Mouse (Mus musculus): Measurements from ENCODE around the gene Cobl.

Cobl gene

GRCm38 (mm10) chr11:12445222-12445621, 19.5 kb downstream of the Cobl start:
- CTCF ChIA-PET = no interaction called here

- CTCF ChIA-PET = no interaction called here
Measured at GRCm38 (mm10) chr11:12444215-12444614, 20.5 kb downstream of the Cobl start.

- CTCF ChIA-PET = no interaction called here
Measured at GRCm38 (mm10) chr11:12443614-12444013, 21.1 kb downstream of the Cobl start.

GRCm38 (mm10) chr11:12443185-12443584, 21.6 kb downstream of the Cobl start:
- CTCF ChIA-PET = no interaction called here

DNA sequence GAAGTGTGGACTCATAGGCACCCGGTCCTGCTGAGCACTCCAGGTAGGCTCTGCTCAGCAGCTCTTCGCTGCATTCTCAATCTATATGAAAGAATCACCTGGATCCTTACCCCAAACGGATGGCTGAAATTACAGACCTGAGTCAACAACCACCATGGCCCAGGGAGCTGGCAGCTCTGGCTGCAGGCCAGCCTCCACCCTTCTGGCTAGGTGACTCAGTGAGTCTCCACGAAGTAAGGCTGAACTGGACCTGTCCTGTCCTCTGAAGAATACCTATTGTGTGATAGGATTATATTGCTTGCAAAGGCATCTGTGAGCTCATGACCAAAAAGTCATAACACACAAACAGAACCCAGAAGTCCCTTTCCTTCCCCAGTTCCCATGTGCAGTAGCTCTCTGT, 22.5 kb downstream of the Cobl start:
- CTCF ChIA-PET = no interaction called here

GRCm38 (mm10) chr11:12435905-12436304, 28.9 kb downstream of the Cobl start:
- CTCF ChIA-PET = no interaction called here

DNA sequence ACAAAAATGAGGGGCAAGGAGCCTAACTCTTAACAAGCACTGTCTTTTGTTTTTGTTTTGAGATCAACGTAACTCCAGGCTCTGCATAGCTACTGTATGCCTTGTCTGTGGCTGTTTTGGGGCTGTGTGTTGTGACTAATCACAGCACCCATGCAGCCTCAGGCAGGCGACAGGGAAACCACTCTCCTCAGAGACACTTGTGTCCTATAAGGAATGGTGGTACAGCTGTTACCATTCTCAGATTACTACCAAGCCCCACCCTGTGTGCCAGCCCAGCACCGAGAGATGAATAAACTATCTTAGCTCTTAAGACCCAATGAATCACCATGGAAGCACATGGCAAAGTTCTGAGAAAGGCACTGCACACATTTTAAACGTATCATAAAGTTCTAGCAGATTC, 29.7 kb downstream of the Cobl start:
- CTCF ChIA-PET = no interaction called here

DNA sequence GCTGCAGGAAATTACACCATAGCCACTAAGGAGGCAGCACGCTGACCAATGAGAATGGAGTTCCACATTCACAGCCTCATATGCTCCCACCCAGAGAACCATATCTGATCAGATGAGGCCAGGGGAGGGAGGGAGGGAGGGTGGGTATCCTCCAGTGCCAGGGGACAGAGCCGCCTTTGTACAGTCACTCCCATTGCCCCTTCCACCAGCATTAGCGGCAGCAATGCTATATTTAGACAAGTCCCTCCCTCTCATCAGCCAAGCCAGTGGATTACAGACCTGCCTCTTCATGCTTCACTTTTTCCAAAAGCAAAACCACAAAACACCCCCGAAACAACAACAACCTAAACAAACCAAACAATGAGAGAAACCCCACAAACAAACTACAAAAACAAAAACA, 30.2 kb downstream of the Cobl start:
- CTCF ChIA-PET = no interaction called here

- CTCF ChIA-PET = no interaction called here
Measured at GRCm38 (mm10) chr11:12431911-12432310, 32.8 kb downstream of the Cobl start.

- CTCF ChIA-PET = no interaction called here
Measured at GRCm38 (mm10) chr11:12430231-12431041, 34.3 kb downstream of the Cobl start.

DNA sequence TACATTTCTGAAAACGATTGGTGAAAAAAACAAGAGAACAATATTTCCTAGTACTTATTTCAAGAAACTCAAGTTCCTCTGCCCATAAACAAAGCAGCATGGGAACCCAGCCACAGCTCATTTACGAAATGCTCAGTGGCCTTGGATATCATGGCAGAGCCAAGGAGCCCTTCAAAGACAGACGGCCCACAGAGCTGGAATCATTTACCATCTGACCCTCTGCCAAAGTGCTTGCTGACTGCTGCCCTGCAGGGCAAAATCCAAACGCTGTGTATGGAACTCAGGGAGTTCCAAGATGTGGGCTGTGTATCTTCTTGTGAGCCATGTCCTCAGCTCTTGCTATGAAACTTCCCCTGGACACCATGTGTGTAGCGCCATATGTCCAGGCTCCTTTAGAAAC, 38.0 kb downstream of the Cobl start:
- CTCF ChIA-PET = no interaction called here

- CTCF ChIA-PET = no interaction called here
Measured at GRCm38 (mm10) chr11:12424205-12424604, 40.6 kb downstream of the Cobl start.

DNA sequence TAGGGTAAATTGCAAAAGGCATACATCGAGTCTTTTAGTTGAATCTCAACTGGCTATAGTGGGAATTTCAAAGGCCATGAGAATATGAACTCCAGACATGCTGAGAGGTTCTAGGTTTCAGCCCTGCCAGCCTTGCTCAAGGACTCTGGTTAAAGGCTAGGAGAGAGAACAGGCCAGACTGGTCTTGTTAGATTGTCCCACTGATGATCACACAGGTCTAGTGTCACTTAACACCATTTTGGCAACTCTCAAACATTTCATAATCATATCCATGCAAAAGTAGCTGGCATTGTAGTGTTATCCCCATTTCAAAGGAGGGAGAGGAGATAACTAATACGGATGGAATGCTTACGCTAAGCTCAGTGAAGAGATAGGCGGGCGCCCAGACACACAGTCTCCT, 43.6 kb downstream of the Cobl start:
- CTCF ChIA-PET = no interaction called here

DNA sequence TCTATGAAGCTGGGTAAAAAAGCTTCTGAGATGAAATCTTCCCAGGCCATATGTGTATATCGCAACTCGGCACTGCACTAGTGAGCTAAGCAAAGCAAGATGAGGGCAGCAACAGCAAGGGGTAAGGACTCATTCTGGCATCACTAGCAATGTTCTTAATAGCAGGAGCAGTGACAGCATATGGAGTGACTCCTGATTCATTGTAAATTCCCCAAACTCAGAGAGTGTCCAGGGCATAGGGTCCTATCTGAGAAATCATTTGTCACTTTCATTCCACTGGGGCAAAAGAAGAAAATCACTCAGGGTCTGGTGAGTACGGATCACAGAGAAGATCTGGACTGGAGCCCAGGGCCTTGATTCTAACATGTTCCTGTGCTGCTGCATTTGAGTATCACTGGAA, 44.6 kb downstream of the Cobl start:
- CTCF ChIA-PET = no interaction called here

DNA sequence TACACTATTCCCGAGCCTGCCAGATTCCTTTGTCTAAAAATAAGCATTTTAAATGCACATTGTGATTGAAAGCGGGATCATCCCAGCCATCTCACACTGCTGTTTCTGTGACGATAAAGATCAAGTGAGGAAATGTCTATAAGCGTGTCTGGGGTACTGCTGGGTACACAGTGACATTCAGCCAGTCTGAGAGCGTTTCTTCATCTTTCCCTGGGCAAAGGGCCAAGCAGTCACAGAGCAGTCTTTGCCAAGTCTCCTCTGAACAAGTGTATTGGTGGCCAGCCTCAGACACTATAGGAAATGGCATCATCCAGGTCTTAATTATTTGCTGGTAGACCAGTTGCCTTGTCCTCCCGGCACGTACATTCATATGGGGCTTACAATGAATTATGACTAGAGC, 47.9 kb downstream of the Cobl start:
- CTCF ChIA-PET = no interaction called here

GRCm38 (mm10) chr11:12415329-12415728, 49.4 kb downstream of the Cobl start:
- CTCF ChIA-PET = no interaction called here

DNA sequence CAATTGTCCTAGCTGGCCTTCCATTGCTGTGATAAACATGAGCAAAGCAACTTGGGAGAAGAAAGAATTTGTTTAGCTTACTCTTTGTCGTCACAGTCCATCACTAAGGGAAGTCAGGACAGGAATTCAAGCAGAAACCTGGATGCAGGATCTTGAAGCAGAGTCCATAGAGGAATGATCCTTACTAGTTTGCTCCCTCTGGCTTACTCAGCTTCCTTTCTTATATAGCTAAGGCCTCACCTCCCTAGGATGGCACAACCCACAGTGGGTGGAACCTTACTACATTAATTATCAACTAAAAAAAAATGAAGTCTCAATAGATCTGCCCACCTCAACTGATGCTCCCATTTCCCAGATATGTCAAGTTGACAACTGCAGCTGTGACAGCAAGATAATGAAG, 52.8 kb downstream of the Cobl start:
- CTCF ChIA-PET = no interaction called here

GRCm38 (mm10) chr11:12411075-12411807, 53.5 kb downstream of the Cobl start:
- CTCF ChIA-PET = no interaction called here

DNA sequence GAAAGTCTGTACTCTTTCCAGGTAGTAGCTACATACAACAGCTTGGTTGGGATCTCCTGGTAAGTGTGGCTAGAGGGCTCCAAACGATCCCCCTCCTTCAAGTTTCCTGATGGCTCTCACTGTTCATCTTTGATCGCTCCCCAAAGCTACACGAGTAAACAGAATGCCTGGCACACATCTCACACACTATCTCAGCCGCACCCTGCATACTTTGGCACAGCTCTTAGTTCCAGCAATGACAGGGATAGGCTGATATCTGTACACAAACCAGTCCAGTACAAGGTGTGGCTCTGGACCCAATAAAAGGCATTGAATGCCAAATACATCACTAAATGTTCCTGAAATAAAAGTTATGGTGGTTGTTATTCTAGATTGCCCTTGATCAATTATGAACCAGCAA, 55.3 kb downstream of the Cobl start:
- CTCF ChIA-PET = no interaction called here

- CTCF ChIA-PET = no interaction called here
Measured at GRCm38 (mm10) chr11:12407834-12408233, 56.9 kb downstream of the Cobl start.

DNA sequence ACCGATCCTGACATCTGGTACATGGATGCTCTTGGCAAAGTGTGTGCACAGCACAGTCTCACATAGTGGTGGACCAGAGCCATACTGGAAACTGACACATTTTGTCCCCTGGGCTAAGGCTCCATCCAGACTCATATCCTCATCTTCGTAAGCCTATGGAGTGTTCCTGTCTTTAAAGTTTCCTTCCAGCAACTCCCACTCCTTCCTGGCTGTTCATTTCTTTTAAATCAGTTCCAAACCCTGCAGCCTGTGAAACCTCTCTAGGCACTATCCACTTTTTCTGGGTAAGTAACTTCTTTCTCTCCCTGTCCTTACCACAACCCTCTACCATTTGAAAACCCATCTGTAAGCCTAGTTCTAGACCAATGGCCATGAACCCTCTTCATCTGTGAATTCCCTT, 64.9 kb downstream of the Cobl start:
- CTCF ChIA-PET = no interaction called here

GRCm38 (mm10) chr11:12396196-12396595, 68.6 kb downstream of the Cobl start:
- CTCF ChIA-PET = no interaction called here

DNA sequence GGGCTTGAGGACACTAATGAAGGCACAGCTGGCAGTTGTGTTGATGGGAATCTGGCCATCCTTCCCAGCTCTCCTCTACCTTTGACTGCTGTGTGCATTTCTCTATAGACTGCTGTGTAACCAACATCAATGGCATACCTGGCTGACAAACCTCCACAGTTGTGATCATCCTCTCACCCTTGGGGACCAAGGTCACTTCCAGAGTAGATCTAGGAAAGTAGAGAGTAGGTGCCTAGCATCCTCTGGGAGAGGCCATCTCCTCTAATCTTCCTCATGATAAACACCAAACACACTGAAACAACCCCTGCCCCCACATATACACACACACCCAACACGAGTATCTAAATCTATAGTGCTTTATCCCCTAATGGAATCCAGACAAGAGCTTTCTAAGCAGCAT, 70.1 kb downstream of the Cobl start:
- CTCF ChIA-PET = no interaction called here

- CTCF ChIA-PET = no interaction called here
Measured at GRCm38 (mm10) chr11:12394151-12394550, 70.6 kb downstream of the Cobl start.
